Mouse (Mus musculus) stomach, embryonic 14.5 days (tissue): ENCODE results near the gene Csrp1. TPM values are rescaled to one million over a fixed set of nuclear protein-coding genes. Genes with fewer than 3 reads are reported as not detected.
A peak's percentile ranks its signal among the peaks of the same experiment; 100 is the strongest.

Experiments used
- ATAC-seq: fragments of 200-750 bp; cut with Nextera tagmentation; 2 replicates; pipeline ENCODE4 v1.8.0; 2017; ENCODE audit warnings: low read depth, moderate TSS enrichment; ENCODE audit not compliant: insufficient number of reproducible peaks, insufficient read depth, low FRiP score
- H3K27ac ChIP-seq: fragments of 300-500 bp; sonication (generic); 2 replicates; pipeline ENCODE4 v1.5.1; 2014; ENCODE audit warnings: mild to moderate bottlenecking, low read length, moderate library complexity, mixed read lengths
- H3K27me3 ChIP-seq: fragments of 300-500 bp; sonication (generic); 2 replicates; pipeline ENCODE4 v1.6.1; 2014; ENCODE audit warnings: low read length, control low read depth, mixed read lengths; ENCODE audit not compliant: control insufficient read depth, insufficient read depth
- H3K36me3 ChIP-seq: fragments of 300-500 bp; sonication (generic); 2 replicates; pipeline ENCODE4 v1.6.1; 2014; ENCODE audit warnings: mild to moderate bottlenecking, control low read depth, low read length, moderate library complexity, mixed read lengths; ENCODE audit not compliant: control insufficient read depth, insufficient read depth
- H3K4me1 ChIP-seq: fragments of 300-500 bp; sonication (generic); 2 replicates; pipeline ENCODE4 v1.6.1; 2014; ENCODE audit warnings: low read length, control low read depth, mixed read lengths; ENCODE audit not compliant: control insufficient read depth, insufficient read depth
- H3K4me2 ChIP-seq: fragments of 300-500 bp; sonication (generic); replicated peaks from 2 replicates; pipeline ENCODE4 v1.6.1; 2014; ENCODE audit warnings: low read depth, low read length, control low read depth
- H3K4me3 ChIP-seq: fragments of 300-500 bp; sonication (generic); 2 replicates; pipeline ENCODE4 v1.5.1; 2014; ENCODE audit warnings: low read depth, low read length, control low read depth
- H3K9ac ChIP-seq: fragments of 300-500 bp; sonication (generic); replicated peaks from 2 replicates; pipeline ENCODE4 v1.6.1; 2014; ENCODE audit warnings: low read depth, mild to moderate bottlenecking, control low read depth, low read length, moderate library complexity, mixed read lengths
- H3K9me3 ChIP-seq: fragments of 300-500 bp; sonication (generic); 2 replicates; pipeline ENCODE4 v1.6.1; 2016; ENCODE audit warnings: low read depth, low read length, control low read depth; ENCODE audit not compliant: control insufficient read depth
- WGBS: fragments of 180-500 bp; shearing (Covaris S2); extraction: QIAGEN DNeasy Blood & Tissue Kit; methylation state at CpG from one replicate; pipeline ENCODE4 v1.1.7; 2014; 5-methylcytosine and 5-hydroxymethylcytosine counted together
- polyA plus RNA-seq: library from polyadenylated mRNA; unstranded; fragments of >200 nt; fragmentation: Nextera tagmentation; extraction: Ambion mirVana; gene quantifications from 2 replicates; pipeline ENCODE4 v1.2.1, GENCODE M21; 2014

Gene Csrp1
- polyA plus RNA-seq, 1 experiment from 2014 or later: 232 TPM

- no peak for ATAC-seq
- H3K4me3 ChIP-seq: no peak overlapping the region
- H3K4me2 ChIP-seq: no peak overlapping the region
- no peaks in the 10 kb centered on the region for H3K9me3 ChIP-seq
- H3K4me1 ChIP-seq: peaks cover 27% of the 10 kb centered on the region; the same call in 1 of the 2 replicates
- 72% methylated on average over 8 of the region's 8 CpGs for WGBS
- no peak overlapping the region for H3K9ac ChIP-seq
- no peak overlapping the region for H3K27ac ChIP-seq
- peaks cover 14% of the 10 kb centered on the region for H3K36me3 ChIP-seq
- no peaks in the 10 kb centered on the region for H3K27me3 ChIP-seq
Observed at GRCm38 (mm10) chr1:135771573-135771970, 51.7 kb downstream of the Csrp1 start.

GRCm38 (mm10) chr1:135776596-135776995, 56.7 kb downstream of the Csrp1 start:
- Histone ChIP-seq H3K27ac (no peak overlapping the region), H3K27me3 (no peaks in the 10 kb centered on the region), H3K9ac (no peak overlapping the region), H3K4me2 (no peak overlapping the region), H3K4me1 (peaks cover 20% of the 10 kb centered on the region), H3K36me3 (no peaks in the 10 kb centered on the region), H3K9me3 (no peaks in the 10 kb centered on the region), H3K4me3 (no peak overlapping the region)
- no peak for ATAC-seq

- H3K27ac ChIP-seq: no peak overlapping the region
- no peaks in the 10 kb centered on the region for H3K27me3 ChIP-seq
- H3K36me3 ChIP-seq: no peaks in the 10 kb centered on the region
- WGBS: 96% methylated on average over 1 of the region's 1 CpGs
- ATAC-seq: no peak
- H3K4me1 ChIP-seq: peaks cover 20% of the 10 kb centered on the region
- no peak overlapping the region for H3K4me2 ChIP-seq
- H3K4me3 ChIP-seq: no peak overlapping the region
- no peak overlapping the region for H3K9ac ChIP-seq
- no peaks in the 10 kb centered on the region for H3K9me3 ChIP-seq
Observed at GRCm38 (mm10) chr1:135777046-135777445, 57.2 kb downstream of the Csrp1 start.

DNA sequence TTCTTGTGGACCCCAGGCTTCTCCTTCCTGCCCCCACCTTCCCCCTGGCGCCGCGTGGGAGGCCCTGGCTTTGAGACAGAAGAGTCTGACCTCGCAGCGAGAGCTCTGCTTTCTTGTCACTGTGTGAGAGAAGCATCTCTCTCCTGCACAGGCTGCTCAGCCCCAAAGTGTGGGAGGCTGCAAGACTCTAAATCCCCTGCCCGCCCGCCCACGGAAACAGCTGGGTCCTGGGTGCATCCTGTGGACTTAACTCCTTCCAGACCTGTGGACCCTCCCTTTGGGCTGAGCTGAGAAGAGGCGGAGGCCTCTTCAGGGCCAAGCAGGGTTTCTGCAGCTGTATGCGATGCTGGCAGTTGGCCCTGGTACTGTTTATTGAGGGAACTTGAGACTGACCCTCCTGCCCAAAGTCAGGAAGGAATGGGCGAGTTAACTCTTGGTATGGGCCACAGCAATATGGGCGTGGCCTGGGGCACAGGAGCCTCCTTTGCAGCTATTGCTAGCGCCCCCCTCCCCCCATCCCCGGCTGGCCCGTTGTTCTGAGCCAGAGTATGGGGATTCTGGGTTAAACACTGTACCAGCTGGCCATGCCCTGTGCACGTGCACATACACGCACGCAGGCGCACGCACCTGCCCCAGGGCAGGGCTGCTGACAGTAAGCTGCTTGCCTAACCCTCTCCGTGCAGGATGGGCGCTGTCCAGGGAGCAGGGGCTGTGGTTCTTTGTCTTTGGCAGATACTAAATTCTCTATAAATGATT, 59.1 kb downstream of the Csrp1 start, which contains the start of gene Tnni1:
TSS of gene Tnni1 (plus strand) at position 655 of the 756 bp plus-strand sequence.
- Histone ChIP-seq H3K4me3 (no peak within 1 kb of the TSS), H3K9ac (no peak within 1 kb of the TSS)
- WGBS: 15% methylated on average over 22 of the region's 22 CpGs

DNA sequence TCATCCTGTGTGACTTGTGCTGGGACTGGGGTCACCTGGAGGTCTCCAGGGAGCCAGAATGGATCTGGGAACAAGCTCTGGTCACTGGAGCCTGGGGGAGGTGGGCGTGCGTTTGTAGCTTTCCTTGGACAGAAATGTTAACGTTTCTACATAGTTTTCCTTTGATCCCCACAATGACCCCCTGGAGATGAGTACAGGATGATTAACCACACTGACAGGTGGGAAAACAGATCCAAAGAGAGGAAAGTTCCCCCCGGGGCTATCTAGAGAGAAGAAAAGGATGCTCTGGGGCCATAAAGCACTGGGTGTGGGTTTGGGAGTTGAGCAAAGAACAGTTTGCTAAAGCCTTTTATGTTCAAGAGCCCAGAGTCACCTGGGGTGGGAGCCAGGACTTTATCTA, 60.8 kb downstream of the Csrp1 start:
- Histone ChIP-seq H3K27ac (no peak overlapping the region), H3K9me3 (no peaks in the 10 kb centered on the region), H3K27me3 (no peaks in the 10 kb centered on the region), H3K4me3 (no peak overlapping the region), H3K9ac (no peak overlapping the region), H3K4me2 (no peak overlapping the region), H3K4me1 (peaks cover 20% of the 10 kb centered on the region), H3K36me3 (no peaks in the 10 kb centered on the region)
- WGBS: 50% methylated on average over 4 of the region's 4 CpGs
- ATAC-seq: no peak

More for the DNA sequence above, 59.1 kb downstream of the Csrp1 start, which contains the start of gene Tnni1:
- ATAC-seq: peak; percentile 76; the same call in 1 of the 2 replicates
- Histone ChIP-seq H3K27me3 (no peaks in the 10 kb centered on the region), H3K27ac (peak within 1 kb of the TSS; percentile 71), H3K9me3 (no peaks in the 10 kb centered on the region), H3K36me3 (no peaks in the 10 kb centered on the region), H3K4me2 (peak within 1 kb of the TSS; percentile 22; the same call in 1 of the 2 replicates), H3K4me1 (peaks cover 20% of the 10 kb centered on the region)

DNA sequence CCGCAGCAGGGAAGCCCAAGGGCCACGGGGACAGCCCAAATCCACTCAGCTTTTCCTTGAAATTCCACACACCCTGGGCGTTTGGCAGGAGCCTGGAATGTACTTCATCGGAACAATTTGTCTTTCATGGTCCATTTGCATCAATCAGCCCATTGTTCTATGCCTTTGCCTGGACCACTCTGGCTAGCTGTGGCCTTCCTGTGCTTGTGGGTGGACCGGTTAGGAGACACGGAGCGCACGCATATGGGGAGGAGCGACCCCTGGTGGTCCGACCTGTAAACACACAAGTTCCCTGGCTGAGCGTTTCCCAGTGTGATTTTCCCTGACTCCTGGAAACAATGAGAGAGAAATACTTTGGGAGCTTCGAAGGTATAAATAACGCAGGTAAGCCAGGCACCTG, 61.4 kb downstream of the Csrp1 start:
- Histone ChIP-seq H3K27ac (no peak overlapping the region), H3K9ac (no peak overlapping the region), H3K4me2 (no peak overlapping the region), H3K36me3 (no peaks in the 10 kb centered on the region), H3K4me1 (peaks cover 16% of the 10 kb centered on the region), H3K4me3 (no peak overlapping the region), H3K27me3 (no peaks in the 10 kb centered on the region), H3K9me3 (no peaks in the 10 kb centered on the region)
- 15% methylated on average over 13 of the region's 13 CpGs for WGBS
- ATAC-seq: peak; percentile 62

- WGBS: 71% methylated on average over 10 of the region's 10 CpGs
- Histone ChIP-seq H3K27ac (no peak overlapping the region), H3K4me3 (no peak overlapping the region), H3K4me2 (no peak overlapping the region), H3K9me3 (no peaks in the 10 kb centered on the region), H3K36me3 (no peaks in the 10 kb centered on the region), H3K4me1 (peaks cover 16% of the 10 kb centered on the region), H3K9ac (no peak overlapping the region), H3K27me3 (no peaks in the 10 kb centered on the region)
- no peak for ATAC-seq
Observed at GRCm38 (mm10) chr1:135782816-135783215, 63.0 kb downstream of the Csrp1 start.

DNA sequence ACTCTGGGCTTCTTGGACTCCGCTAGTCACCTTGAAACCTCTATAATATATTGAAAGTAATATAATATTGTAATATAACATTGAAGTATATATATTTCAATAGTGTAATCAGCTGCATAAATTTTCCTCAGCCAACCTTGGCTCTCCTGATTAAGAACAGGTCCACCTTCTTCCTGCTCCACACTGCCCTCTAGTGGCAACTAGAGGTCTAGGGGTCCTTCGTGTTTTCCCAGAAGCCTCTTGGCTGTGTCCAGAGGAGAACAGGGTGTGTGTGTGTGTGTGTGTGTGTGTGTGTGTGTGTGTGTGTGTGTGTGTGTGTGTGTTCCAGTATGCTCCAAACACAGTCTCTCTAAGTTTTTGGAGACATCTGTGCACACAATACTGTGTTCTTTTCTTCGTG, 67.9 kb downstream of the Csrp1 start:
- 50% methylated on average over 3 of the region's 3 CpGs for WGBS
- no peak overlapping the region for H3K9ac ChIP-seq
- no peak overlapping the region for H3K4me2 ChIP-seq
- no peaks in the 10 kb centered on the region for H3K27me3 ChIP-seq
- no peaks in the 10 kb centered on the region for H3K36me3 ChIP-seq
- H3K9me3 ChIP-seq: no peaks in the 10 kb centered on the region
- 0 out of 2 replicates have a peak, but pooled peaks cover 3% of the 10 kb centered on the region for H3K4me1 ChIP-seq
- H3K4me3 ChIP-seq: no peak overlapping the region
- ATAC-seq: no peak
- H3K27ac ChIP-seq: no peak overlapping the region
